Mouse (Mus musculus) heart, embryonic 16.5 days (tissue): ENCODE measurements at regions not wholly inside any gene's neighbourhood (a gene's known extent, or its start where the extent isn't known, plus 50 kb on each side); places are given as distances from the start of the nearest gene placed in this dataset.

Source experiments
- ATAC-seq: fragments of 200-750 bp; cut with Nextera tagmentation; replicated peaks from 2 replicates; pipeline ENCODE4 v1.8.0; 2017; ENCODE audit warnings: moderate number of reproducible peaks; ENCODE audit not compliant: insufficient read depth, low FRiP score; ENCODE audit errors: extremely low read depth
- H3K27ac ChIP-seq: fragments of 300-500 bp; sonication (generic); 2 replicates; pipeline ENCODE4 v1.5.1; 2014; ENCODE audit warnings: mild to moderate bottlenecking, low read length, control low read depth, moderate library complexity
- H3K27me3 ChIP-seq: fragments of 300-500 bp; sonication (generic); 2 replicates; pipeline ENCODE4 v1.6.1; 2014; ENCODE audit warnings: low read length, mixed read lengths; ENCODE audit not compliant: control insufficient read depth, insufficient read depth
- H3K36me3 ChIP-seq: fragments of 300-500 bp; sonication (generic); 2 replicates; pipeline ENCODE4 v1.6.1; 2014; ENCODE audit not compliant: control insufficient read depth, insufficient read depth
- H3K4me1 ChIP-seq: fragments of 300-500 bp; sonication (generic); 2 replicates; pipeline ENCODE4 v1.6.1; 2014; ENCODE audit warnings: low read length, mixed read lengths; ENCODE audit not compliant: control insufficient read depth, insufficient read depth
- H3K4me2 ChIP-seq: fragments of 300-500 bp; sonication (generic); 2 replicates; pipeline ENCODE4 v1.6.1; 2014; ENCODE audit warnings: low read depth, mild to moderate bottlenecking, control low read depth, low read length
- H3K4me3 ChIP-seq: fragments of 300-500 bp; sonication (generic); 2 replicates; pipeline ENCODE4 v1.5.1; 2014; ENCODE audit warnings: mild to moderate bottlenecking, control low read depth, low read length
- H3K9ac ChIP-seq: fragments of 300-500 bp; sonication (generic); 2 replicates; pipeline ENCODE4 v1.6.1; 2014; ENCODE audit warnings: low read length, control low read depth
- H3K9me3 ChIP-seq: fragments of 300-500 bp; sonication (generic); replicated peaks from 2 replicates; pipeline ENCODE4 v1.6.1; 2016; ENCODE audit warnings: low read length; ENCODE audit not compliant: control insufficient read depth
- WGBS: fragments of 180-500 bp; shearing (Covaris S2); extraction: QIAGEN DNeasy Blood & Tissue Kit; methylation state at CpG from one replicate; pipeline ENCODE4 v1.1.7; 2014; 5-methylcytosine and 5-hydroxymethylcytosine counted together

GRCm38 (mm10) chr11:63394201-63394600 lies 265.4 kb downstream of the Pmp22 start:
- H3K27ac ChIP-seq, result no peak overlapping the region
- no peaks in the 10 kb centered on the region for H3K36me3 ChIP-seq
- no peak overlapping the region for H3K9ac ChIP-seq
- H3K4me1 ChIP-seq, result no peaks in the 10 kb centered on the region
- WGBS, result 61% methylated on average over 3 of the region's 3 CpGs
- no peak overlapping the region for H3K4me2 ChIP-seq
- H3K27me3 ChIP-seq, result no peaks in the 10 kb centered on the region
- ATAC-seq, result no peak
- no peak overlapping the region for H3K4me3 ChIP-seq
- no peaks in the 10 kb centered on the region for H3K9me3 ChIP-seq

GRCm38 (mm10) chr11:63396386-63396785 lies 267.6 kb downstream of the Pmp22 start:
- H3K9me3 ChIP-seq, result no peaks in the 10 kb centered on the region
- H3K4me1 ChIP-seq, result no peaks in the 10 kb centered on the region
- no peak overlapping the region for H3K27ac ChIP-seq
- ATAC-seq, result no peak
- no peaks in the 10 kb centered on the region for H3K27me3 ChIP-seq
- 83% methylated on average over 8 of the region's 8 CpGs for WGBS
- no peak overlapping the region for H3K4me2 ChIP-seq
- H3K9ac ChIP-seq, result no peak overlapping the region
- no peaks in the 10 kb centered on the region for H3K36me3 ChIP-seq
- no peak overlapping the region for H3K4me3 ChIP-seq

- Histone ChIP-seq H3K4me2 (no peak overlapping the region), H3K9me3 (no peaks in the 10 kb centered on the region), H3K27ac (no peak overlapping the region), H3K9ac (no peak overlapping the region), H3K4me1 (no peaks in the 10 kb centered on the region), H3K27me3 (peaks cover 8% of the 10 kb centered on the region; the same call in 1 of the 2 replicates), H3K4me3 (no peak overlapping the region), H3K36me3 (no peaks in the 10 kb centered on the region)
- no peak for ATAC-seq
- WGBS, result 54% methylated on average over 5 of the region's 5 CpGs
These were observed 274.0 kb downstream of the Pmp22 start for GRCm38 (mm10) chr11:63402741-63403140.

GRCm38 (mm10) chr11:63404719-63405118 lies 275.9 kb downstream of the Pmp22 start:
- H3K4me3 ChIP-seq, result no peak overlapping the region
- 14% methylated on average over 11 of the region's 11 CpGs for WGBS
- H3K27ac ChIP-seq, result no peak overlapping the region
- no peaks in the 10 kb centered on the region for H3K4me1 ChIP-seq
- ATAC-seq, result no peak
- no peak overlapping the region for H3K4me2 ChIP-seq
- peaks cover 8% of the 10 kb centered on the region; the same call in 1 of the 2 replicates for H3K27me3 ChIP-seq
- no peak overlapping the region for H3K9ac ChIP-seq
- no peaks in the 10 kb centered on the region for H3K36me3 ChIP-seq
- no peaks in the 10 kb centered on the region for H3K9me3 ChIP-seq

- 97% methylated on average over 1 of the region's 1 CpGs for WGBS
These were observed 280.6 kb downstream of the Pmp22 start for GRCm38 (mm10) chr11:63409431-63409830.

DNA sequence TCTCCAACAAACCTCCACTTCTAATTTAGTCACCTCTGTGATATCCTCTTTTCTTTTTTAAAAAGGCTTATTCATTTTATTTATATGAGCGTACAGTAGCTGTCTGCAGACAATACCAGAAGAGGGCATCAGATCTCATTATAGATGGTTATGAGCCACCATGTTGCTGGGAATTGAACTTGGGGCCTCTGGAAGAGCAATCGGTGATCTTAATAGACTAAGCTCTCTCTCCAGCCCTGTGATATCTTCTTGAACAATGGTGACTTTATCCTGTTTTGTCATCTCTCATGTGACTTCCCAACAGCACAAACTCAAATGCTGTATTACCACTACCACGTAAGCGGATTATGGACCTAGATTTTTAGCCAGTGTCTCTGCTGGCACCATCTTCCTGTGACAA lies 282.1 kb downstream of the Pmp22 start:
- no peak overlapping the region for H3K9ac ChIP-seq
- H3K27ac ChIP-seq, result no peak overlapping the region
- H3K4me2 ChIP-seq, result no peak overlapping the region
- H3K4me3 ChIP-seq, result no peak overlapping the region
- H3K4me1 ChIP-seq, result peaks cover 5% of the 10 kb centered on the region
- H3K36me3 ChIP-seq, result no peaks in the 10 kb centered on the region
- H3K9me3 ChIP-seq, result no peaks in the 10 kb centered on the region
- H3K27me3 ChIP-seq, result no peaks in the 10 kb centered on the region
- 93% methylated on average over 4 of the region's 4 CpGs for WGBS
- ATAC-seq, result no peak

More at GRCm38 (mm10) chr11:63409431-63409830, 280.6 kb downstream of the Pmp22 start:
- no peak overlapping the region for H3K4me3 ChIP-seq
- peaks cover 5% of the 10 kb centered on the region for H3K4me1 ChIP-seq
- no peak for ATAC-seq
- no peaks in the 10 kb centered on the region for H3K9me3 ChIP-seq
- no peaks in the 10 kb centered on the region for H3K36me3 ChIP-seq
- H3K27me3 ChIP-seq, result no peaks in the 10 kb centered on the region
- H3K27ac ChIP-seq, result no peak overlapping the region
- H3K9ac ChIP-seq, result no peak overlapping the region
- no peak overlapping the region for H3K4me2 ChIP-seq

GRCm38 (mm10) chr11:63412364-63412991 lies 283.7 kb downstream of the Pmp22 start:
- Histone ChIP-seq H3K9ac (peak overlapping the region; percentile 37; the same call in 1 of the 2 replicates), H3K4me3 (peak overlapping the region; percentile 44), H3K9me3 (no peaks in the 10 kb centered on the region), H3K27me3 (no peaks in the 10 kb centered on the region), H3K36me3 (no peaks in the 10 kb centered on the region), H3K27ac (no peak overlapping the region), H3K4me2 (peak overlapping the region; percentile 71), H3K4me1 (peaks cover 5% of the 10 kb centered on the region)
- ATAC-seq, result no peak
- 15% methylated on average over 18 of the region's 18 CpGs for WGBS

DNA sequence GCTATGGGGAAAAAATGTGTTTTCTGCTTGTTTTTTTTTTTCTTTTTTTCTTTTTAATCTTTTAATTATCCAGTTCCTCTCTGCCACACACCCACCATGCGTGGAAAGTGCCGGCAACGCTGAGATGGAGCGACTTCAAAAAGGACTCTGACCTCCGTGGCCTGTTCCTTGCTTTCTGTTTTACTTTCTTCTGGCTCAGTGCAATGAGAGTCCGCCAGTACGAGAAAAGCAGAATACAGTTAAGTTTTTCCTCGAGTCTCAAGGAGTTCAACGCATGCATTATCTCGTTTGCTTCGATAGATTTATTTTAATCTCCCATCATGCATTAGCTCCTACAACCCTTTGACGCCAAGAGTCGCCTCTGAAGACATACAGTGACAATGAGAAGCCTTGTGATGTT lies 284.3 kb downstream of the Pmp22 start:
- WGBS, result 20% methylated on average over 13 of the region's 13 CpGs
- Histone ChIP-seq H3K9ac (peak overlapping the region; percentile 37; the same call in 1 of the 2 replicates), H3K36me3 (no peaks in the 10 kb centered on the region), H3K4me1 (peaks cover 5% of the 10 kb centered on the region), H3K4me3 (peak overlapping the region; percentile 44), H3K9me3 (no peaks in the 10 kb centered on the region), H3K27ac (no peak overlapping the region), H3K4me2 (peak overlapping the region; percentile 71), H3K27me3 (no peaks in the 10 kb centered on the region)
- no peak for ATAC-seq

- H3K9me3 ChIP-seq, result no peaks in the 10 kb centered on the region
- no peak overlapping the region for H3K9ac ChIP-seq
- H3K27ac ChIP-seq, result no peak overlapping the region
- no peak overlapping the region for H3K4me3 ChIP-seq
- no peaks in the 10 kb centered on the region for H3K27me3 ChIP-seq
- no peaks in the 10 kb centered on the region for H3K36me3 ChIP-seq
- 70% methylated on average over 4 of the region's 4 CpGs for WGBS
- ATAC-seq, result no peak
- no peak overlapping the region for H3K4me2 ChIP-seq
- H3K4me1 ChIP-seq, result peaks cover 5% of the 10 kb centered on the region
These were observed 284.8 kb downstream of the Pmp22 start for GRCm38 (mm10) chr11:63413621-63414020.
